Mouse (Mus musculus): ENCODE measurements around the gene Wnt10b. TPM values are rescaled to one million over a fixed set of nuclear protein-coding genes. Genes with fewer than 3 reads are reported as not detected.
A peak's percentile ranks its signal among the peaks of the same experiment; 100 is the strongest.

Wnt10b gene
- total and polyA plus RNA-seq, 2 experiments from 2014 or later = 1.1 TPM; not detected in 1

DNA sequence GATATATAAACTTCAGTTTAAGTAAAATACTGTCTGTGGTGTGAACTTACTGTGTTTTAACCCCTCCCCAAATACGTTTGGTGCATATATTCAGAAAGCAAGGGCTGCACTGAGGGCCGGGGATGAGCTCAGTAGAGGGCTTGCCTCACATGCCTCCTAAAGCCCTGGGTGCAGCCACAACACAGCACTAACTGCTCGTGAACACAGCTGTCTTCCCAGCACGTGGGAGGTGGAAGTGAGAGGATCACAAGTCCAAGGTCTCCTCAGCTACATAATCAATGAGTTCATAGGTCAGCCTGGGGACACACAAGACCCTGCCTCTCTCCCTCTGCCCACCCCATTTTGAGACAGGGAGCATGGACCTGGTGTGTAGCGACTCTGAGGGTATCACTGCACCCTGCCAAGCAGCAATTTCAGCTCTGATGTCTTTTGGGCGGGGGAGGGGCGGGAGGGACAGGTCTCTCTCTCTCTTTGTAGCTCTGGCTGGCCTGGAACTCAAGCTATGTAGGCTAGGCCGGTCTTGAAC, 45.9 kb downstream of the Wnt10b start:
- WGBS = 73% methylated on average over 8 of the region's 8 CpGs
- no peak for ATAC-seq
- no peak for TF ChIP-seq CTCF (IDR thresholded peaks at IDR 0.05; ENCODE audit: low read depth)

DNA sequence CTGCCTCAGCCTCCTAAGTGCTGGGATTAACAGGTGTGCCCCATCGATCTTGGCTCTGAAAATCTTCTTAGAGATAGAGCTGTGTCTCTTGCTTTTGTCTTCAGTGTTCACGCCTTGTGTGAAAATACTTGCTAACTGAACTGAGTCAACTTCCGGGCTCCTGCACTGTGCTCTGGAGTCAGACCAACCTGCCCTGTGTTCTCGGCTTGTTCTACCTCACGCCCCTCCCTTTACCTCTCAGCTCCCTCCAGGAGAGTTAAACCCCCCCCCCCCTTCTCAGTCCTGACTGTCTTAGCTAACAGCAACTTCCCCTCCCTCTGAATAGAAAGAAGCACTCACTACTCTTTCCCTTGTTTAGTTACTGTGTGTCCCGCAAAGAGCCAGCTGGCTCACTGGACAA, 47.2 kb downstream of the Wnt10b start:
- ATAC-seq = no peak
- H3K9me3 ChIP-seq (ENCODE audit: low read length) = no peaks in the 10 kb centered on the region
- H3K9ac ChIP-seq = no peak overlapping the region
- H3K4me2 ChIP-seq (ENCODE audit: low read depth) = no peak overlapping the region
- 0 out of 2 replicates have a peak, but pooled peaks cover 9% of the 10 kb centered on the region for H3K4me1 ChIP-seq (ENCODE audit: insufficient read depth)
- WGBS = 77% methylated on average over 6 of the region's 6 CpGs
- peaks cover 6% of the 10 kb centered on the region for H3K36me3 ChIP-seq (ENCODE audit: insufficient read depth)
- H3K27ac ChIP-seq (ENCODE audit: low read depth, low read length) = no peak overlapping the region
- 0 out of 2 replicates have a peak, but pooled peaks cover 10% of the 10 kb centered on the region for H3K27me3 ChIP-seq (ENCODE audit: insufficient read depth, low read length)
- TF ChIP-seq CTCF (IDR thresholded peaks at IDR 0.05; ENCODE audit: low read depth) = no peak
- DNase-seq = no peak
- no peak overlapping the region for H3K4me3 ChIP-seq (ENCODE audit: low read depth, low read length)

More for the DNA sequence above, 45.9 kb downstream of the Wnt10b start:
- 0 out of 2 replicates have a peak, but pooled peaks cover 4% of the 10 kb centered on the region for H3K4me1 ChIP-seq (ENCODE audit: insufficient read depth)
- H3K27ac ChIP-seq (ENCODE audit: low read depth, low read length) = no peak overlapping the region
- H3K4me3 ChIP-seq (ENCODE audit: low read depth, low read length) = no peak overlapping the region
- H3K36me3 ChIP-seq (ENCODE audit: insufficient read depth) = peaks cover 18% of the 10 kb centered on the region
- H3K9ac ChIP-seq = no peak overlapping the region
- no peak for DNase-seq
- 0 out of 2 replicates have a peak, but pooled peaks cover 10% of the 10 kb centered on the region for H3K27me3 ChIP-seq (ENCODE audit: insufficient read depth, low read length)
- no peak overlapping the region for H3K4me2 ChIP-seq (ENCODE audit: low read depth)
- no peaks in the 10 kb centered on the region for H3K9me3 ChIP-seq (ENCODE audit: low read length)

DNA sequence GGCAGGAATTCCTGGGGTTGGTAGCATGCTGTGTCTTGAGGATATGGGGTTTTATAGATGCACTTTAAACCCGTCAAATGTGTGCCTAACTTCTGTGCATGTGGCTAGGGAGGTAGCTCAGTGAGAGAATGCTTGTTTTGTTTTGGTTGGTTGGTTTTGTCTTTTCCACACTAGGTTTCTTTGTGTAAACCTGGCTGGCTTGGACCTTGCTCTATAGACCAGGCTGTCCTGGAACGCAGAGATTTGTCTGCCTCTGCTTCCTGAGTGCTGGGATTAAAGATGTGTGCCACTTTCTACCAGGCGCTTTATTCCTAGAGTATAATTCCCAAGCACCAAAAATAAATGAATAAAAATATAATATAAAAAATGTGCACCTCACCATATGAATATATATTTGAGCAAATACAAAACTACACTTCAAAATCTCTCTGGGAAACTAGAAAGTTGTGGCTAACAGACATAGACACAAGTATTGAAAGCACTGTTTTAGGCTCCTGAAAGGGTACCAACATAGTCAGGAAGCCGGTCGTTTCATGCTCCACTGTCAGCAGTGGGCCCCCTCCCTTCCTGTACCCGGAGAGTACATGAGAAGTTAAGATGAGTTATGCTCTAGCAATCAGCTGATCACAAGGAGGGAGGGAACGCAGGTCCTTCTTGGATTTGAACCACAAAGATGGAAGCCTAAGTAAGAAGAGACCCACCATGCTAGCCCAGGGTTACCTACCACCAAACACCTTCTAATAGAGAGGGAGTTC, 48.0 kb downstream of the Wnt10b start:
- H3K27me3 ChIP-seq (ENCODE audit: insufficient read depth, low read length) = 0 out of 2 replicates have a peak, but pooled peaks cover 10% of the 10 kb centered on the region
- H3K9ac ChIP-seq = no peak overlapping the region
- H3K4me2 ChIP-seq (ENCODE audit: low read depth) = no peak overlapping the region
- peaks cover 4% of the 10 kb centered on the region; the same call in 1 of the 2 replicates for H3K36me3 ChIP-seq (ENCODE audit: insufficient read depth)
- DNase-seq (no peak), ATAC-seq (no peak)
- no peak for TF ChIP-seq CTCF (IDR thresholded peaks at IDR 0.05; ENCODE audit: low read depth)
- 70% methylated on average over 7 of the region's 7 CpGs for WGBS
- H3K27ac ChIP-seq (ENCODE audit: low read depth, low read length) = no peak overlapping the region
- 0 out of 2 replicates have a peak, but pooled peaks cover 9% of the 10 kb centered on the region for H3K4me1 ChIP-seq (ENCODE audit: insufficient read depth)
- H3K9me3 ChIP-seq (ENCODE audit: low read length) = no peaks in the 10 kb centered on the region
- no peak overlapping the region for H3K4me3 ChIP-seq (ENCODE audit: low read depth, low read length)

DNA sequence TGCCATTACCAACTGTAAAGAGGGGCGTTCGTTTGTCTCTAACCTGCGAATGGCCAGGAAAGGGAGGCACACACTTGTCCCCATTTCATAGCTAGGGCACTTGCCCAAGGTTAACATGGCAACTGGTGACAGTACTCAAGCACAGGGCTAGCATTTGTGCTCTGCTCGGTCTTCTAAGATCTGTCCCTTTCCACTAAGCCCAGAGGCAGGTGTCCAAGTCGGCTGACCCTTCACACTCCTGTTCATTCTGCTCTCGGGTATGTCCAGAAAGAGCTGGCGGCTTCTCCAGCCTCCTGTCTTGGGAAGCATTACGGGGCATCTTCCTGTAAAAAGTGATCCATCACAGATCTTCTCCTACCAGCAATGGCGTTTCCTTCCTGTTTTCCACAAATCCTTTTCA, 49.6 kb downstream of the Wnt10b start:
- H3K4me3 ChIP-seq (ENCODE audit: low read depth, low read length) = peak overlapping the region; percentile 33; the same call in 1 of the 2 replicates

GRCm38 (mm10) chr15:98727443-98728321, 50.3 kb downstream of the Wnt10b start, which contains the start of gene Fkbp11:
Gene Fkbp11 (minus strand): TSS chr15:98728198.
- H3K27me3 ChIP-seq (ENCODE audit: insufficient read depth, low read length) = 0 out of 2 replicates have a peak, but pooled peaks cover 10% of the 10 kb centered on the region
- no peak for TF ChIP-seq CTCF (IDR thresholded peaks at IDR 0.05; ENCODE audit: low read depth)
- H3K9ac ChIP-seq = peak within 1 kb of the TSS; percentile 46
- H3K9me3 ChIP-seq (ENCODE audit: low read length) = no peaks in the 10 kb centered on the region
- peak within 1 kb of the TSS; percentile 79 for H3K4me2 ChIP-seq (ENCODE audit: low read depth)
- no peak within 1 kb of the TSS for H3K27ac ChIP-seq (ENCODE audit: low read depth, low read length)
- no peaks in the 10 kb centered on the region for H3K36me3 ChIP-seq (ENCODE audit: insufficient read depth)
- ATAC-seq (peak; percentile 87), DNase-seq (peak; percentile 66)
- 3% methylated on average over 37 of the region's 39 CpGs for WGBS
- peak within 1 kb of the TSS; percentile 33 for H3K4me3 ChIP-seq (ENCODE audit: low read depth, low read length)
- 0 out of 2 replicates have a peak, but pooled peaks cover 9% of the 10 kb centered on the region for H3K4me1 ChIP-seq (ENCODE audit: insufficient read depth)

More for the DNA sequence above, 49.6 kb downstream of the Wnt10b start:
- Histone ChIP-seq H3K27me3 (ENCODE audit: insufficient read depth, low read length) (0 out of 2 replicates have a peak, but pooled peaks cover 10% of the 10 kb centered on the region), H3K9ac (peak overlapping the region; percentile 46), H3K36me3 (ENCODE audit: insufficient read depth) (no peaks in the 10 kb centered on the region), H3K27ac (ENCODE audit: low read depth, low read length) (no peak overlapping the region), H3K4me1 (ENCODE audit: insufficient read depth) (0 out of 2 replicates have a peak, but pooled peaks cover 9% of the 10 kb centered on the region), H3K9me3 (ENCODE audit: low read length) (no peaks in the 10 kb centered on the region), H3K4me2 (ENCODE audit: low read depth) (peak overlapping the region; percentile 79)
- ATAC-seq (no peak), DNase-seq (no peak)
- TF ChIP-seq CTCF (IDR thresholded peaks at IDR 0.05; ENCODE audit: low read depth) = no peak
- 38% methylated on average over 9 of the region's 9 CpGs for WGBS

DNA sequence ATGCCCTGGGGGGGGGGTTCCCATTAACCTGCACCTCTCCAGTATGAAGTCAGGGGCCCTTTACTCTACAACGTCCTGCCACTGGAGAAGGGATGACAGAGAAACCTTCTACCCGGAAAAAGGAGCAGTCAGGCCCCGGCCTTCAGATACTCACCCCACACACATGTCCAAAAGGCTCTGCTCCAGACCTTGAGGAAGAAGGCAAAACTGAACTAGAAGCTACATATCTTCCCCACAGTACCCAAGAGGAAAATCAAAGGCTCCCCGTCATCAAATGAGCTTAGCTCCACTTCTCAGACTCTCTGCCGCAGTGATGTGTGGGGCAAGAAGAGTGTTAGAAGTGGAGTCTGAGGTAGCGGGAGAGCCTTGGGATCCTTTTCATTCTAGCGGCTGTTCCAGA, 51.2 kb downstream of the Wnt10b start:
- TF ChIP-seq CTCF (IDR thresholded peaks at IDR 0.05; ENCODE audit: low read depth) = no peak
- Histone ChIP-seq H3K27me3 (ENCODE audit: insufficient read depth, low read length) (0 out of 2 replicates have a peak, but pooled peaks cover 11% of the 10 kb centered on the region), H3K36me3 (ENCODE audit: insufficient read depth) (no peaks in the 10 kb centered on the region), H3K27ac (ENCODE audit: low read depth, low read length) (no peak overlapping the region), H3K4me3 (ENCODE audit: low read depth, low read length) (0 out of 2 replicates have a peak overlapping the region, but pooled peaks have one; percentile 33), H3K9me3 (ENCODE audit: low read length) (no peaks in the 10 kb centered on the region), H3K9ac (no peak overlapping the region), H3K4me2 (ENCODE audit: low read depth) (peak overlapping the region; percentile 79), H3K4me1 (ENCODE audit: insufficient read depth) (0 out of 2 replicates have a peak, but pooled peaks cover 9% of the 10 kb centered on the region)
- no peak for DNase-seq
- no peak for ATAC-seq
- 44% methylated on average over 7 of the region's 7 CpGs for WGBS
